Mouse (Mus musculus) embryonic facial prominence, embryonic 14.5 days (tissue): Measurements from ENCODE around the gene Apobec2. TPM values are rescaled to one million over a fixed set of nuclear protein-coding genes. Genes with fewer than 3 reads are reported as not detected.
"Not testable (repeated sequence)": the region's sequence is repeated elsewhere in the genome, so short reads cannot be mapped to it uniquely, and the experiment has no call there.

ENCODE experiments used
- ATAC-seq: fragments of 200-750 bp; cut with Nextera tagmentation; 2 replicates; pipeline ENCODE4 v1.8.0; 2017; ENCODE audit warnings: low read depth, moderate number of reproducible peaks, moderate TSS enrichment
- DNase-seq: peaks from one replicate; pipeline ENCODE4 v3.0.0-alpha.2; 2015; ENCODE audit warnings: low spot score
- H3K27ac ChIP-seq: fragments of 300-500 bp; sonication (generic); replicated peaks from 2 replicates; pipeline ENCODE4 v1.5.1; 2014; ENCODE audit warnings: low read depth, mild to moderate bottlenecking, low read length, moderate library complexity
- H3K27me3 ChIP-seq: fragments of 300-500 bp; sonication (generic); replicated peaks from 2 replicates; pipeline ENCODE4 v1.6.1; 2014; ENCODE audit warnings: low read length; ENCODE audit not compliant: control insufficient read depth, insufficient read depth
- H3K36me3 ChIP-seq: fragments of 300-500 bp; sonication (generic); 2 replicates; pipeline ENCODE4 v1.6.1; 2014; ENCODE audit warnings: low read length, mixed read lengths; ENCODE audit not compliant: control insufficient read depth, insufficient read depth
- H3K4me1 ChIP-seq: fragments of 300-500 bp; sonication (generic); 2 replicates; pipeline ENCODE4 v1.6.1; 2014; ENCODE audit warnings: antibody characterized with exemption, low read length; ENCODE audit not compliant: control insufficient read depth, insufficient read depth
- H3K4me2 ChIP-seq: fragments of 300-500 bp; sonication (generic); 2 replicates; pipeline ENCODE4 v1.6.1; 2014; ENCODE audit warnings: low read depth, mild to moderate bottlenecking, low read length, moderate library complexity, mixed read lengths
- H3K4me3 ChIP-seq: fragments of 300-500 bp; sonication (generic); 2 replicates; pipeline ENCODE4 v1.5.1; 2014; ENCODE audit warnings: low read depth, mild to moderate bottlenecking, low read length
- H3K9ac ChIP-seq: fragments of 300-500 bp; sonication (generic); 2 replicates; pipeline ENCODE4 v1.6.1; 2014; ENCODE audit warnings: low read depth, mild to moderate bottlenecking, low read length, moderate library complexity, mixed read lengths
- H3K9me3 ChIP-seq: fragments of 300-500 bp; sonication (generic); 2 replicates; pipeline ENCODE4 v1.6.1; 2016; ENCODE audit warnings: low read length; ENCODE audit not compliant: control insufficient read depth
- WGBS: fragments of 180-500 bp; shearing (Covaris S2); extraction: QIAGEN DNeasy Blood & Tissue Kit; methylation state at CpG from one replicate; pipeline ENCODE4 v1.1.7; 2014; 5-methylcytosine and 5-hydroxymethylcytosine counted together
- polyA plus RNA-seq: library from polyadenylated mRNA; unstranded; fragments of >200 nt; fragmentation: Nextera tagmentation; extraction: Ambion mirVana; gene quantifications from 2 replicates; pipeline ENCODE4 v1.2.1, GENCODE M21; 2014

The Apobec2 gene
- polyA plus RNA-seq, result 73.2 and 104 TPM in 2 replicates

GRCm38 (mm10) chr17:48432158-48432980 lies at the start of gene Apobec2:
Apobec2 (minus strand) TSS chr17:48432930.
- Histone ChIP-seq H3K27me3 (no peaks in the 10 kb centered on the region), H3K9me3 (no peaks in the 10 kb centered on the region), H3K36me3 (no peaks in the 10 kb centered on the region), H3K9ac (no peak within 1 kb of the TSS), H3K4me2 (no peak within 1 kb of the TSS), H3K4me3 (no peak within 1 kb of the TSS), H3K4me1 (peaks cover 10% of the 10 kb centered on the region; the same call in 1 of the 2 replicates), H3K27ac (no peak within 1 kb of the TSS; the same call in 1 of the 2 replicates)
- 53% methylated on average over 16 of the region's 16 CpGs for WGBS
- DNase-seq (peak; percentile 57), ATAC-seq (0 out of 2 replicates have a peak, but pooled peaks have one; percentile 9)

- no peaks in the 10 kb centered on the region for H3K9me3 ChIP-seq
- DNase-seq (no peak), ATAC-seq (no peak)
- no peaks in the 10 kb centered on the region for H3K27me3 ChIP-seq
- whole genome bisulfite sequencing, result 82% methylated on average over 10 of the region's 10 CpGs
- no peak overlapping the region for H3K27ac ChIP-seq
- H3K36me3 ChIP-seq, result no peaks in the 10 kb centered on the region
- no peaks in the 10 kb centered on the region for H3K4me1 ChIP-seq
- no peak overlapping the region for H3K9ac ChIP-seq
- no peak overlapping the region for H3K4me2 ChIP-seq
- no peak overlapping the region for H3K4me3 ChIP-seq
These were observed 47.2 kb upstream of the Apobec2 start for GRCm38 (mm10) chr17:48479952-48480351.

- H3K9ac ChIP-seq, result no peak overlapping the region
- no peak overlapping the region for H3K4me3 ChIP-seq
- DNase-seq (no peak), ATAC-seq (no peak)
- no peak overlapping the region for H3K4me2 ChIP-seq
- H3K27me3 ChIP-seq, result no peaks in the 10 kb centered on the region
- H3K36me3 ChIP-seq, result no peaks in the 10 kb centered on the region
- H3K27ac ChIP-seq, result no peak overlapping the region
- H3K9me3 ChIP-seq, result no peaks in the 10 kb centered on the region
- H3K4me1 ChIP-seq, result no peaks in the 10 kb centered on the region
- 81% methylated on average over 8 of the region's 8 CpGs for WGBS
These were observed 42.7 kb upstream of the Apobec2 start for GRCm38 (mm10) chr17:48475444-48475843.

DNA sequence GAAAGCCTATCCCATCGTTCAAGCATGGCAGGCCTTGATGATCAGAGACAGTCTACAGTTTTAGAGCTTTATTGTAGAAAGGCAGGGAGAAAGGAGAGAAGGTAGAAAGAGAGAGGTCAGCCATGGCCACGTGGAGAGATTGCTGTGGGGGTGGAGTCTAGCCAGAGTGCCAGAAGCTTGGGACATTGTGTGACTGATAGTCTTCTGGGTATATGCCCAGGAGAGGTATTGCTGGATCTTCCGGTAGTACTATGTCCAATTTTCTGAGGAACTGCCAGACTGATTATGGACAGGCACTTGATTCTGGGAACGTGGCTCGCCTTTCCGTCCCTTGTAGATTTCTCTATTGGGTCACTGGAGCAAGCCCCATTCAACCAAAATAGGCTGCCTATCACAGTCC lies 41.6 kb upstream of the Apobec2 start:
- H3K27ac ChIP-seq, H3K4me3 ChIP-seq, H3K4me1 ChIP-seq, DNase-seq, H3K36me3 ChIP-seq, H3K27me3 ChIP-seq, ATAC-seq, H3K4me2 ChIP-seq, H3K9ac ChIP-seq, H3K9me3 ChIP-seq: not testable (repeated sequence)
- 82% methylated on average over 6 of the region's 6 CpGs for WGBS

- H3K9me3 ChIP-seq, result no peaks in the 10 kb centered on the region
- WGBS, result 6% methylated on average over 22 of the region's 22 CpGs
- H3K4me2 ChIP-seq, result peak overlapping the region; percentile 32
- DNase-seq, result peak; percentile 78
- no peak overlapping the region for H3K27ac ChIP-seq
- no peak overlapping the region for H3K4me3 ChIP-seq
- peaks cover 11% of the 10 kb centered on the region; the same call in 1 of the 2 replicates for H3K27me3 ChIP-seq
- no peak overlapping the region for H3K9ac ChIP-seq
- ATAC-seq, result peak; percentile 77
- no peaks in the 10 kb centered on the region for H3K36me3 ChIP-seq
- no peaks in the 10 kb centered on the region for H3K4me1 ChIP-seq
These were observed 34.9 kb upstream of the Apobec2 start for GRCm38 (mm10) chr17:48467395-48468231.

GRCm38 (mm10) chr17:48466769-48467394 lies 34.2 kb upstream of the Apobec2 start:
- Histone ChIP-seq H3K36me3 (no peaks in the 10 kb centered on the region), H3K4me2 (peak overlapping the region; percentile 32), H3K27me3 (peaks cover 11% of the 10 kb centered on the region; the same call in 1 of the 2 replicates), H3K27ac (no peak overlapping the region), H3K9ac (no peak overlapping the region), H3K4me1 (no peaks in the 10 kb centered on the region), H3K9me3 (no peaks in the 10 kb centered on the region), H3K4me3 (no peak overlapping the region)
- 34% methylated on average over 22 of the region's 22 CpGs for WGBS
- ATAC-seq, result peak; percentile 33; the same call in 1 of the 2 replicates
- no peak for DNase-seq

DNA sequence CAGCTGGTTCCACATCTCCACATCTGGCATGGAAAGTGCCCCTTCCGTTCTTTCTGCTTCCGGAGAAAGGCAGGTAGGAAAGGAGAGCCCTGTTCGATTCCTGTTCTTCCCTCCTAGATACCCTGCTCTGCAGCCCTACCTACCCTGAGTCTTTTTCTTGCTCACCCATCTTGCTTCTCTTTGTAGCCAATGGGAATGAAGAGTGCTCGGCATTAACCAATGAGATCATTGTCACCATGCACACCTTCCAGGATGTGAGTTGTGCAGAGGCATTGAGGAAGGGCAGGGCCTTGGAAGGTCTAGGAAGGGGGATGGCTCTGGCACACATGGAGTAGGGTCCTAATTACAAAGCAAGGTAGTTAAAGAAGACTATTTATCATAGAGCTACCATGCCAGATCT lies 30.7 kb upstream of the Apobec2 start:
- ATAC-seq (no peak), DNase-seq (no peak)
- 95% methylated on average over 4 of the region's 4 CpGs for WGBS
- no peak overlapping the region for H3K4me3 ChIP-seq
- H3K4me1 ChIP-seq, result no peaks in the 10 kb centered on the region
- H3K4me2 ChIP-seq, result no peak overlapping the region
- peaks cover 11% of the 10 kb centered on the region; the same call in 1 of the 2 replicates for H3K27me3 ChIP-seq
- H3K27ac ChIP-seq, result no peak overlapping the region
- no peaks in the 10 kb centered on the region for H3K9me3 ChIP-seq
- no peaks in the 10 kb centered on the region for H3K36me3 ChIP-seq
- H3K9ac ChIP-seq, result no peak overlapping the region

GRCm38 (mm10) chr17:48462096-48462495 lies 29.4 kb upstream of the Apobec2 start:
- Histone ChIP-seq H3K27ac (no peak overlapping the region), H3K27me3 (peaks cover 8% of the 10 kb centered on the region; the same call in 1 of the 2 replicates), H3K4me1 (no peaks in the 10 kb centered on the region), H3K36me3 (no peaks in the 10 kb centered on the region), H3K9me3 (no peaks in the 10 kb centered on the region), H3K9ac (no peak overlapping the region), H3K4me2 (no peak overlapping the region), H3K4me3 (no peak overlapping the region)
- ATAC-seq (no peak), DNase-seq (no peak)
- WGBS, result 95% methylated on average over 13 of the region's 13 CpGs
